Mouse (Mus musculus): ENCODE data around the gene Kdm4b.

DNA sequence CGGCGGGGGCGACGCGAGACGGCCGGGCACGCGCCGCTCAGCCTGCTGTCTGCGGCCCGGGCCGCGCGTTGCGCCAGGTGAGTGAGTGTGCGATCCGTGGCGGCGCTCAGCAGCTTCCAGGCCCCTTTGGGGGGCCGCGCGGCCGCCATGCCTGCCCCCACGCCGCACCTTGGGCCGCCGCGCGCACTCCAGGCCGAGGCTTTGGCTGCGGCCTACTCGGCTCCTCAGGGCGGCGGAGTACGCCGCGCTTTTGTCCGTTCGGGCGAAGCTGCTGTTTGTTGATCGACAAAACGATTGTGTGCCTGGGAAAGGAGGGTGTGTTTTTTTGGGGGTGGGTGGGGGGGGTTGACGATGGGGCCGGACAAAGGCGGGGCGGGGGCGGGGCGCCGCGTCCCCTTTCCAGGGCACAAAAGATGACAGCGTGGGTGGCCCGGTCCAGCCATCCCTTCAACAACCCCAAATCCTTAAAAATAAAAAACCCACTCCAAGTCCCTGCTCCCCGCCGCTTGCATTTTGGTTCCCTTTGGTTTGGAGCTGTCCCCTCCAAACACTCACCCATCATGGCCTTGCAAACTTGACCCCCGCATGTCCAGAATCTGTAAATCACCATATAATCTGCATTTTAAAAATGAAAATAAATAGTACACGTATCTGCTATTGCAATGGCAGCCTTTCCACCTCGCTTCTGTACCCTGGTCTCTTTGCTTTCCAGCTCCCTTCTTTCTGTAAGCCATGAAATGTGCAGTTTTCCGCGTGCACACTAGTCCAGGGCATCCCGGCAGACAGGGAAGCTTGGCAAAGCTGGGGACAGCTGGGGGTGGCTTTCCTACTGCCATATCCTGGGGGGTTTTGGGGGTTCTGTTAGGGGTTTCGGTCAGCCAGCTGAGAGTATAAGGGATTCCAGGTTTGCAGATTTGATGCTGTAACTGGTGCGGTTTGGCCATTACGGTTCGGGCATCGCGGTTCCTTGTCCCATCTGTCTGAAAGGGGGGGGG, 588 bp downstream of the Kdm4b start:
- TF ChIP-seq POLR2A (IDR thresholded peaks at IDR 0.05; ENCODE audit: extremely low read depth, insufficient read depth, low read length) = no peak
- TF ChIP-seq CTCF (IDR thresholded peaks at IDR 0.05; ENCODE audit: low read depth, low read length) = no peak

All from liver, adult 2 months (tissue).